Mouse (Mus musculus) forebrain, embryonic 13.5 days (tissue): ENCODE measurements at regions not wholly inside any gene's neighbourhood (a gene's known extent, or its start where the extent isn't known, plus 50 kb on each side); places are given as distances from the start of the nearest gene placed in this dataset.

Experiments used
- ATAC-seq: fragments of 200-750 bp; cut with Nextera tagmentation; 2 replicates; pipeline ENCODE4 v1.8.0; 2017
- H3K27ac ChIP-seq: fragments of 300-500 bp; sonication (generic); 2 replicates; pipeline ENCODE4 v1.5.1; 2015; ENCODE audit warnings: inconsistent platforms, mild to moderate bottlenecking, moderate library complexity
- H3K27me3 ChIP-seq: fragments of 300-500 bp; sonication (generic); 2 replicates; pipeline ENCODE4 v1.6.1; 2015; ENCODE audit warnings: mild to moderate bottlenecking, inconsistent platforms
- H3K36me3 ChIP-seq: fragments of 300-500 bp; sonication (generic); 2 replicates; pipeline ENCODE4 v1.6.1; 2015; ENCODE audit warnings: mild to moderate bottlenecking, inconsistent platforms; ENCODE audit not compliant: poor library complexity, severe bottlenecking
- H3K4me1 ChIP-seq: fragments of 300-500 bp; sonication (generic); 2 replicates; pipeline ENCODE4 v1.6.1; 2015; ENCODE audit warnings: inconsistent platforms
- H3K4me2 ChIP-seq: fragments of 300-500 bp; sonication (generic); 2 replicates; pipeline ENCODE4 v1.6.1; 2015; ENCODE audit warnings: inconsistent platforms, mild to moderate bottlenecking, moderate library complexity
- H3K4me3 ChIP-seq: fragments of 300-500 bp; sonication (generic); 2 replicates; pipeline ENCODE4 v1.5.1; 2015; ENCODE audit warnings: mild to moderate bottlenecking, inconsistent platforms
- H3K9ac ChIP-seq: fragments of 300-500 bp; sonication (generic); 2 replicates; pipeline ENCODE4 v1.6.1; 2015; ENCODE audit warnings: mild to moderate bottlenecking, inconsistent platforms
- H3K9me3 ChIP-seq: fragments of 300-500 bp; sonication (generic); replicated peaks from 2 replicates; pipeline ENCODE4 v1.6.1; 2016; ENCODE audit warnings: inconsistent platforms
- WGBS: fragments of 180-500 bp; shearing (Covaris S2); methylation state at CpG from one replicate; pipeline ENCODE4 v1.1.7; 2015; 5-methylcytosine and 5-hydroxymethylcytosine counted together

DNA sequence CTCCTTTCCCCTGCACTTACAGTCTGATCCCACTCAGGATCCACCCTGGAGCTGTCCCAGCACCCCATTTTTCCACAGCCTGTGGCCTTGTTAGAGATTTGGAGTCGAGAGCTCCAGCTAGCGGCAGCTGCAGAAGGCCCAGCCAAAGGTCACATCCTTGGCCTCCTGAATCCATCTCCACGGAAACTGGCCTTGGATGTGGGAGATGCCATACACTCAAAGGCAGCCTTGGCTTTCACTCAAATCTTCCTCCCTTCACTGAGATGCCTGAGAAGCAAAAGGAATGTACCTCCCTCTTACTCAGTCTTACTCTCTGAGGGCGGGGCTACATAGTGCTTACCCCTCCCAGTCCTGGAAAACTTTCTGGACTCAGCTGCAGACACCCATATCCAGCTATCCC, 56.2 kb upstream of the Ky start:
- H3K36me3 ChIP-seq: no peaks in the 10 kb centered on the region
- no peak overlapping the region for H3K4me3 ChIP-seq
- no peak overlapping the region for H3K4me2 ChIP-seq
- no peak overlapping the region for H3K27ac ChIP-seq
- no peak overlapping the region for H3K9ac ChIP-seq
- no peaks in the 10 kb centered on the region for H3K27me3 ChIP-seq
- ATAC-seq: no peak
- 70% methylated on average over 4 of the region's 4 CpGs for WGBS
- no peaks in the 10 kb centered on the region for H3K9me3 ChIP-seq
- H3K4me1 ChIP-seq: no peaks in the 10 kb centered on the region

DNA sequence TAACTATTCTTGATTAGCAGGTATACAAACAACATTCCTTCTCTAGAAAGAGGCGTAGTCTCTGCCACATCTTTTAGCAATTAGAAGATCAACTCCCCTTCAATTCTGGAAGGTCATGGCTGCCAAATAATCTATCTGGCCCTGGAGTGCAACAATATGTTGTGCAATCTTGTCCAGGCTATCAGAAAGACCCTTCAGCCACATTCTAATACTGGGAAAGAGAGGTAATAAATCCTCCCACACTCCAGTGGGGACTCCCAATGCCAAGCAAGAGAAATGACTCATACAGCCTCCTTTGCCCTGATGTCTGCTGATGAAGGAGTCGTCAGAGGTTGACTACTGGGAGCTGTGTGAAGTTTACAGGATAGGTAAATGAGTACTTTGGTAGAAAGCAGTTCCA, 59.5 kb upstream of the Ky start:
- WGBS: 79% methylated on average over 2 of the region's 2 CpGs
- H3K9me3 ChIP-seq: no peaks in the 10 kb centered on the region
- no peak for ATAC-seq
- no peaks in the 10 kb centered on the region for H3K36me3 ChIP-seq
- H3K4me2 ChIP-seq: no peak overlapping the region
- no peak overlapping the region for H3K4me3 ChIP-seq
- H3K4me1 ChIP-seq: no peaks in the 10 kb centered on the region
- H3K9ac ChIP-seq: no peak overlapping the region
- no peak overlapping the region for H3K27ac ChIP-seq
- H3K27me3 ChIP-seq: no peaks in the 10 kb centered on the region

DNA sequence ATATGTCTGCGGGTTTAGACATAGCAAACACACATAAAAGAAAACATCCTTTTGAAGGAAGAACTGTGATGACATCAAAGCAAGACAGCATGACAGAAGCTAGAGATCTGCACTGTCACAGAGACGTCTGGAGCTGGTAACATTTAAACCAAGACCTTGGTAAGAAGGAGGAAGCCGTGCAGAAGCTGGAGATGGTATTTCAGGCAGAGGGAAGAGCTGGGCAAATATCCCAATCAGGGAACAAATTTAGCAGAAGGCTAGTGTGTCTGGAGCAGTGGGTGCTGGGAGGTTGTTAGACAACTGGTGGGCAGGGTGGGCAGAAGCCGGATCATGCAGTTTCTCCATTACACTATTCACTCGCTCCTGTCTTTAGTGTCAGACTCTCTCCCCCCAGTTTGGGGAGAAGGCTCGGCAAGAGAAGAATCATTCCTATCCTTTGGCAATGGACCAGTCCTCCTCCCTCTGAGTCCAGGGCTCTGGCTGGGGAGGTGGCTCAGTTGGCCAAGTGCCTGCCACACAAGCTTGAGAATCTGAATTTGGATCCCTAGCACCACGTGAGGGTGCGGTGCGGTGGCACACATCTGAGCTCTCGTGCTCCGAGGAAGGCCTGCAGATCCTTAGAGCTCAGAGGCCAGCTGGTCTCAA, 63.2 kb upstream of the Ky start:
- no peak overlapping the region for H3K4me2 ChIP-seq
- no peak for ATAC-seq
- no peak overlapping the region for H3K9ac ChIP-seq
- no peak overlapping the region for H3K4me3 ChIP-seq
- H3K4me1 ChIP-seq: no peaks in the 10 kb centered on the region
- H3K9me3 ChIP-seq: no peaks in the 10 kb centered on the region
- 88% methylated on average over 11 of the region's 11 CpGs for WGBS
- no peaks in the 10 kb centered on the region for H3K27me3 ChIP-seq
- no peak overlapping the region for H3K27ac ChIP-seq
- H3K36me3 ChIP-seq: no peaks in the 10 kb centered on the region

DNA sequence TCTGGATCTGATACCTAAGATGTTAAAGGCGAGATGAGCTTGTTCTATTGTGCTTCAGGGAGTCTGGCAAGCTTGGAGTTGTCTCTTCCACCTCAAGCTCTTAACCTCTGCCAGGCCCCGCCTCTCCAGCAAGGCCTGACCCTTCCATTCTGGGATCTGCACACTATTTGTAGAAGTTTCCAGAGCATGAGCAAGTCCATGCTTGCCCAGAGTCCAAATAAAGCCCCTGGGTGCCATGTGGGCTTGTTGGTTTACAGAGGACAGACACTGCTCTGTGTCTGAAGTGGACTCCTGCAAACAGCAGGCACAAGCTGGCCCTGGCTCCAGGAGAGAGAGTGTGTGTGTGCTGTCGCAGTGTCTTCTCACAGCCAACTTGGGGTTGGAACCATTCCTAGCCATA, 67.9 kb upstream of the Ky start:
- no peaks in the 10 kb centered on the region for H3K9me3 ChIP-seq
- WGBS: 88% methylated on average over 3 of the region's 3 CpGs
- no peaks in the 10 kb centered on the region for H3K36me3 ChIP-seq
- no peak for ATAC-seq
- no peak overlapping the region for H3K27ac ChIP-seq
- no peak overlapping the region for H3K9ac ChIP-seq
- no peak overlapping the region for H3K4me2 ChIP-seq
- H3K4me1 ChIP-seq: no peaks in the 10 kb centered on the region
- H3K4me3 ChIP-seq: no peak overlapping the region
- H3K27me3 ChIP-seq: no peaks in the 10 kb centered on the region

DNA sequence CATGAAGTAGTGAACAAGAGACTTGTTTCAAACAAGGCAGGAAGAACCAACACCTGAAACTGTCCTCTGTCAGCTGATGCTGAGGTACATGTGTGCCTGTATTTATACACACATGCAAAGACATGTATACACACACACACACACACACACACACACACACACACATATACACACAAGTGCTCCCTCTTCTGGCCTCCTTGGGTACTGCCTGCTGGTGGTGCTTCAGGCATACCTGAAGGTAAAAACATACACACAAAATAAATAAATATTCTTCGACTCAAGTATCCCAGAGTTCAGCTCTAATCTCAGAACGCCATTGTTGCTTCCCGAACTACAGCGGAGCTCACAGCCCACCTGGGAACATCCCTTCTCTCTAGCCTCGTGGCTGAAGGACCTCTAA, 69.2 kb upstream of the Ky start:
- Histone ChIP-seq H3K9me3 (no peaks in the 10 kb centered on the region), H3K4me3 (no peak overlapping the region), H3K27me3 (no peaks in the 10 kb centered on the region), H3K9ac (no peak overlapping the region), H3K4me1 (no peaks in the 10 kb centered on the region), H3K4me2 (no peak overlapping the region), H3K27ac (no peak overlapping the region), H3K36me3 (no peaks in the 10 kb centered on the region)
- ATAC-seq: no peak
- 85% methylated on average over 5 of the region's 5 CpGs for WGBS

DNA sequence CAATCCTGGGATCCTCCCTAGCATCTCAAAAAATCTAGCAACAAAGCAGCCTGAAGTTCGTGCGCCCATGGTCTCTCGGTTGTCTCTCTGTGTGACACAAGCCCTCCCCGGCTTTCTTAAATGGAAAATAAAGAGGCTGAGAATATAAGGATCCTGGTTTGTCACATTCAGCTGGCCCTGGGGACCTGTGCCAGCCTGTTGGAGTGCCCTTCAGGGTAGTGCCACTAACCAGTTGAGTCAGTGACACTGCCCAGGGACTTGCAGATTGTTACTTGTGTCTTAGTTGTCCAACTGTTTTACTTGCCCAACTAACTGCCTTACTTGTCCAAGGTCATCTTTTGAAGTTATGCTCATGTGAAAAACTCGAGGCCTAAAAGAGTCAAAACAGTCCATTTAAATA, 73.5 kb upstream of the Ephb1 start:
- WGBS: 91% methylated on average over 5 of the region's 5 CpGs
- Histone ChIP-seq H3K27me3 (no peaks in the 10 kb centered on the region), H3K9me3 (no peaks in the 10 kb centered on the region), H3K27ac (no peak overlapping the region), H3K4me2 (no peak overlapping the region), H3K4me3 (no peak overlapping the region), H3K4me1 (peaks cover 19% of the 10 kb centered on the region), H3K36me3 (no peaks in the 10 kb centered on the region), H3K9ac (no peak overlapping the region)
- ATAC-seq: no peak

DNA sequence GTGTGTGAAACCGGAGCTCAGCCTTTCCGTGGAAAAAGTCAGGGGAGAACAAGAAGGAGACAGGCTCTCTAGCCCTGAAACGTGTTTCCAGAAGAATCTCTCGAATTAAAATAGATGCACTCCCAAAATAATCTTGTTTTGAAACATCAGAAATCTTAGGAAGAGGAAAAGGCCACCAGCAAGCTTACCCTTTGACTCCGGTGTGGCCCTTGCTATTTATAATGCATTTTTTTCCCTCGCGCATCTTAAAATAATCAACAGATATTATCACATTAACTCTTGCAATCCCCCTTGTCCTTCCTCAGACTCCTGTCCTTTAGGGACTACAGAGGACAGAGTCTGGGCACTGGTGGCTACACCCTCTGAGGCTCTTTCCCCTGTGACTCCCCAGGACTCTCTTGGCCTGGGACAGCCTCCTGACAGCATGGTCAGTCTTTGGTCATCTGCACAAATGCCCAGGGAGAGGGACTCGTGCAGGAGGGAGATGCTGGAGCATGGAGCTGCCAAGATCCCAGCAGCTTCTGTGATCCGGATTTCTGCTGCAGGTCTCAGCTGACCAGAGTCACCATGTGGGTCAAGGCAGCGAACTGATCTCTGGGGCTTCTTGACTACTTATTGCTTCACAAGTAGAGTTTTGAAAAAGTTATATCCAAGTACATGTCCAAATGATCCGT, 70.3 kb upstream of the Ephb1 start:
- peaks cover 28% of the 10 kb centered on the region for H3K4me1 ChIP-seq
- peak overlapping the region; percentile 48 for H3K4me2 ChIP-seq
- H3K9me3 ChIP-seq: no peaks in the 10 kb centered on the region
- ATAC-seq: no peak
- H3K9ac ChIP-seq: no peak overlapping the region
- H3K27ac ChIP-seq: peak overlapping the region; percentile 85; the same call in 1 of the 2 replicates
- no peaks in the 10 kb centered on the region for H3K36me3 ChIP-seq
- 50% methylated on average over 11 of the region's 11 CpGs for WGBS
- no peak overlapping the region for H3K4me3 ChIP-seq
- 0 out of 2 replicates have a peak, but pooled peaks cover 3% of the 10 kb centered on the region for H3K27me3 ChIP-seq

DNA sequence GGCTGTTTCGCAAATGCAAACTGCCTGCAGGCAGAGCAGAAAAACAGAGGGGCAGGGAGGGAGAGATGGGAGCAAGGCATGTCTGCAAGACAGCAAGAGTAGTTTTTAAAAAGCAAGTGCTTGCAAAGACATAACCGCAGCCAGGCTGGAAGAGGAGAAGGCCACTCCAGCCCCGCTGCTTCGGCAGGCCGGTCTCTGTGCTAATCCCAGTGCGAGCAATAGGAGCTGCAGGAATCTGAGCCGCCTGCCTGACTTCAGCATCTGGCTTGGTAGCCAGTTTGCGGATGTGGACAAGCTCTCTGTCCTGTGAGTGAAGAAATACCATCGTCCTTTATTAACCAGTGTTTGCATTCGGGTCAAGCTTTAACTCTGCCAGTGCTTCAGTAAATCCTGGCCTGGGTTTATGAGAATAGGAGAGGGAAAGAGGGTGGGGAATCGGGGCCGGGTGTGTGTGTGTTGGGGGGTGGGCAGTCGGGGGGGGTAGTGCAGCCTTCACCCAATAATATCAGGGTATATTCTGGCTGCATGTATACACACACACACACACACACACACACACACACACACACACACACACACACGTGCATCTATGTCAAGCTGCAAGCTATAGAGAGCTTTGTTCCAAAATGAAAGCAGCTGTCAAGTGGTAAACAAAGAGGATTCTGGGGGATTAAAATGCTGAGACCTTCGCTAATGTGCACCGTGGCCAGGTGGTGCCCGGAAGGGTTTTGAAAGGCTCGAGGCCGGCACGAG, 69.6 kb upstream of the Ephb1 start:
- Histone ChIP-seq H3K27ac (peak overlapping the region; percentile 85), H3K9ac (peak overlapping the region; percentile 47; the same call in 1 of the 2 replicates), H3K27me3 (0 out of 2 replicates have a peak, but pooled peaks cover 7% of the 10 kb centered on the region), H3K36me3 (no peaks in the 10 kb centered on the region), H3K4me2 (peak overlapping the region; percentile 48), H3K4me1 (peaks cover 32% of the 10 kb centered on the region), H3K9me3 (no peaks in the 10 kb centered on the region), H3K4me3 (peak overlapping the region; percentile 5; the same call in 1 of the 2 replicates)
- under 1% methylated on average over 20 of the region's 20 CpGs for WGBS
- ATAC-seq: peak; percentile 79

DNA sequence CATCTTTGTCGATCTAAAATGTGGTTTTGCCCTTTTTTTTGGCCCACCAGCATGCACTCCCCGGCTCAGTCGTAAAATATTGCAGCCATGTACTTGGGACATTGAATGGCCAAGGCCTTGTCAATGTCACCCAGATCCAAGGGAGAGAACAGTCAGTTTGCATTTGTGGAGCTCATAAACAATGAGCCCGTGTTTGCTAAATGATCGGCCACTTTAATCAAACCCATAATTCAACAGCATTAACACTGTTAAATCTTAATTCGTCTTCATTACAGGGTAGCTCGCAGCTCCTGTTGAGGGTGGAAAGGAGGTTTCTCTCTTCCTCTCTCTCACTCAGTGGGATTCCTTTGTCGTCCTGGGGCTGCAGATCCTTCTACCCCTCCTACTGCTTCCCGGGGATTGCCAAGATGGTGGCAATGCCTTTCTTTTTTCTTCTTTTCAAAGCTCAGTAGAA, 69.0 kb upstream of the Ephb1 start:
- 4% methylated on average over 9 of the region's 9 CpGs for WGBS
- H3K4me3 ChIP-seq: peak overlapping the region; percentile 5; the same call in 1 of the 2 replicates
- H3K36me3 ChIP-seq: no peaks in the 10 kb centered on the region
- 0 out of 2 replicates have a peak, but pooled peaks cover 7% of the 10 kb centered on the region for H3K27me3 ChIP-seq
- peak overlapping the region; percentile 85 for H3K27ac ChIP-seq
- ATAC-seq: peak; percentile 52
- H3K4me2 ChIP-seq: peak overlapping the region; percentile 48
- no peaks in the 10 kb centered on the region for H3K9me3 ChIP-seq
- peak overlapping the region; percentile 47; the same call in 1 of the 2 replicates for H3K9ac ChIP-seq
- peaks cover 32% of the 10 kb centered on the region for H3K4me1 ChIP-seq

DNA sequence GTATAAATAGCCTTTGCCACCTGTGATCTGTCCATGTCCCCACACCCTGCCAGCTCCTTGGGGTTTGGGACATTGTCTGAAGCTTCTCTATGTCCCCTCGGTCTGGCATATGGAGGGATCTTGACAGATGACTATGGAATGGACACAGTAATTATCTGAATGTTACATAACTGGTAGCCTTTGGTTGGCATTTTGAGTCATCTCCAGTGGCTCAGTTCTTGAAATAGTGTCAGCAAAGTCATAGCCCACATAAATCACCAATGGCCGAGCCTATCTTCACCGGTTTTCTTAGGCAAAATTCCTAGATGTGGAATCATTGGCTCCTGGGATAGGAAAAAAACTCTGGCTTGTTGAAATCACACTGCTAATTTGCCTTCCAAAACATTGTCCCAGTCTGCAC, 67.3 kb upstream of the Ephb1 start:
- Histone ChIP-seq H3K27me3 (0 out of 2 replicates have a peak, but pooled peaks cover 7% of the 10 kb centered on the region), H3K4me2 (no peak overlapping the region), H3K9me3 (peaks cover 3% of the 10 kb centered on the region; the same call in 1 of the 2 replicates), H3K4me1 (peaks cover 32% of the 10 kb centered on the region), H3K4me3 (no peak overlapping the region), H3K27ac (no peak overlapping the region), H3K36me3 (no peaks in the 10 kb centered on the region), H3K9ac (no peak overlapping the region)
- whole genome bisulfite sequencing: 94% methylated on average over 3 of the region's 3 CpGs
- no peak for ATAC-seq

DNA sequence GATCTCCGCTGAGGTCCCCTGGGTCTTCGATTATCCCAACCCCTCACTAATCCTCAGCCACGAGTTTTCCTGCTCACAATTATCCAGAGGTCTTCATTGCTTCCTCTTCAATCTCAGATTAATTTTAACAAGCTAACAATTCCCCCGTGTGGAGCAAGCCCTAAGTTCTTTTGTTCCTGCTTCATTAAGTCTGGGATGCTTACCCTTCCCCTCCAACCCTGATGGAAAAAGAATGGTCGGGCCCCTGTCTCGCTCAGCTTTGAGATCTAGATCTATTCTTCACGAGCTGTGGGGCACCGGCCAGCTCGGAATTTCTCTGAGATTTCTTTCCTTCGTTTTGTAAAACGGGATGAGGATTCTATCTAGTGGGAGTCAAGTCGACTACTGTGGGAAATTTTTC, 65.7 kb upstream of the Ephb1 start:
- Histone ChIP-seq H3K4me2 (0 out of 2 replicates have a peak overlapping the region, but pooled peaks have one; percentile 4), H3K9me3 (peaks cover 5% of the 10 kb centered on the region; the same call in 1 of the 2 replicates), H3K4me3 (no peak overlapping the region), H3K9ac (no peak overlapping the region), H3K27me3 (0 out of 2 replicates have a peak, but pooled peaks cover 7% of the 10 kb centered on the region), H3K4me1 (peaks cover 32% of the 10 kb centered on the region), H3K36me3 (no peaks in the 10 kb centered on the region), H3K27ac (no peak overlapping the region)
- 2% methylated on average over 12 of the region's 12 CpGs for WGBS
- no peak for ATAC-seq

DNA sequence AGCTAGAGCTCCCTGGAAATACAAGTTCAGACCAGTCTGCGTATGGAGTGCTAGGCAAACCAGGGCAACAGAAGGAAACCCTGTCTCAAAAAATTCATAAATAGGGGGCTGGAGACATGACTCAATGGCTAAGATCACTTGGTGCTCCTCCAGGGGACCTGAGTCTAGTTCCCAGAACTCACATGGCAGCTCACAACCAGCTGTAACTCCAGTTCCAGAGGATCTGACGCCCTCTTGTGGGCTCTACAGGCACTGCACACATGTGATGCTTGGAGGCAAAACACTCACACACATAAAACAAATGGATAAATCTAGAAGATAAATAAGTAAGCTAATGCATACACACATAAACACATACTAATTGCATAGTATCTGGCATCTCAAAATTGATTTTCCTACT, 59.1 kb upstream of the Ephb1 start:
- no peak overlapping the region for H3K4me2 ChIP-seq
- no peak overlapping the region for H3K9ac ChIP-seq
- ATAC-seq: no peak
- H3K4me3 ChIP-seq: no peak overlapping the region
- no peak overlapping the region for H3K27ac ChIP-seq
- no peaks in the 10 kb centered on the region for H3K36me3 ChIP-seq
- 76% methylated on average over 2 of the region's 2 CpGs for WGBS
- no peaks in the 10 kb centered on the region for H3K27me3 ChIP-seq
- no peaks in the 10 kb centered on the region for H3K4me1 ChIP-seq
- peaks cover 5% of the 10 kb centered on the region; the same call in 1 of the 2 replicates for H3K9me3 ChIP-seq
